Mouse (Mus musculus): ENCODE data around the gene Tent4a.

Tent4a gene

DNA sequence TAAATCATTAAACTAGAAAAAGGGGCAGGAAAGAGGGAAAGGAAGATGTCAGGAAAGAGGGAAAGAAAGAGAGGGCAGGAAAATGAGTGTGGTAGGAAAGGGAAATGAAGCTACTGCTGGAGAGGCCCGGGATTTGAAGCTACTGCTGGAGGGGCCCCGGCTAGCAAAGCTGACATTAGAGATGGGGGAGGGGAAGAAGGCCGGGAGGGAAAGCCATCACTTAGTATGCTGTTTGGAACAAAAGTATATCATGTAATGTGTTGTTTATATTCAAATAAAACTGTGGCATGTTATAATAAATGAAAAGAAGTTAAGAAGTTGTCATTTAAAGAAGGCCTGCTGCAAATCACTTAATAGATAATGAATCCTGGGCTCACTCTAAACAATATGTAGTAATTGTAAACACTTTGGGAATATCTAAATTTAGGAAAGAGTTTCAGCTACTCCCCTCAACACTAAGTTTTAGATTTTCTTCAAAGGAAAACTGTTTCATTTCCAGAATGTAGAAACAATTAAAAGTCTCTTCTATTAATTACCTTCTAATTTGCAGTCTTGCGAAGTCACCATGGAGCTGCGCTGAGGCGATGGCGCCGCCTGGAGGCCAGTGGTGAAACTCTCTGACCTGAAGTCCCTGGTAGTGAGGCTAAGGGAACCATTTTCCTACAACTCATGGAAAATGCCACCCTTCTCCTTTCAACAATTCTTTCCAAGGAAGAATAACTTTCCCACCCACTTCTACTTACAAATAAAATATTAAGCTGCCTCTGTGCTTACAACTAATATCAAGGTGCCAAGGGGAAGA, 74.6 kb downstream of the Tent4a start:
- peak; percentile 68 for DNase-seq

DNA sequence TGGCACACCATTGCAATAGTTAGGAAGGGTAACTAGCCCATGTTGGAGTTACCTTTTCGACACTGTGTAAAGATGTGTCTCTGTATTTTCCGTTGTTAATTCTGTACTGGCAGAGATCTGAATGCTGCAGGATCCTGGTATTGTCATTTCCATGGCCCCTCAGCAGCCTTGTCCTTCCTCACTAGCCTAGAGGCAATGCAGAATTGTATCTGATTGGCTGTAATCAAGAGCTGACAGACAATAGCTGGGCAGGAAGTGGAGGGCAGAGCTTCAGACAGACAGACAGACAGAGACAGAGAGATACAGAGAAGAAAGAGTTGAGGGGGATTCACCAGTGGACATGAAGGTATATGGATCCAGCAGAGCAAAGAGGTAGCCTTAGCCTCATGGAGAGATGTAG, 75.5 kb downstream of the Tent4a start:
- DNase-seq: no peak

DNA sequence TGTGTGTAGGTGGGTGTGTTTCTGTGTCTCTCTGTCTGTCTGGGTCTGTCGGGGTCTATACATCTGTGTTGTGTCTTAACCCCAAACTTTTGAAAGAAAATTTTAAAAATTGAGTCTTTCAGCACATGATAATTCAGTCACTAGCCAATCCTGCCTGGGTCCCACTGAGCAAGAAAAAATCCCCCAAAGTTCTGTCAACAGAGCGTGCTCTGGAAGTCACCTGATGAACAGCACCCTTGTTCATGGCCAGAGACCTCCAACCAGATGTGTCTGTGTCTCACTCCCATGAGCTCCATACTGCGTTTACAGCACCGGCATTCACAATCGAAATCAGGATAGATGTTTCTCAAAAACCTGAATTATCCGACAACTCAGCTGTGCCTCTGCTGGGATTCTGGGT, 76.0 kb downstream of the Tent4a start:
- DNase-seq: no peak

DNA sequence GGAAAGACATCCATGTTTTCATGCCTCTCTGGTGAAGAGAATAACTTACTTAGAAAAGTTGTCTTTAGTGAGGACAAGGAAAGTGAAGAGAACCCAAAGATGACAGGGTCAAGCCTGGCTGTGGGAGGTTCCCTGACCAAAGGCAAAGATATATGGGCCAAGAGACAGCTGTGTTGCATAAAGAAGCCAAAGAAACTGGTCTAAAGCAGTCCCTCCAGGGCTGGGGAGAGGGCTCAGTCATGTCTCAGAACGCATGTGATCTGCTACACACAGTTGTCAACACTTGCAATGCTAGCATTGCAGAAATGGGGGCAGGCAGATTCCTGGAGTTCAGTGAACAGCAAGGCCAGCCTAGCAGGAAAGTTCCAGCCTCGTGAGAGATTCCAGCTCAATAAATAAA, 77.3 kb downstream of the Tent4a start:
- DNase-seq: no peak

DNA sequence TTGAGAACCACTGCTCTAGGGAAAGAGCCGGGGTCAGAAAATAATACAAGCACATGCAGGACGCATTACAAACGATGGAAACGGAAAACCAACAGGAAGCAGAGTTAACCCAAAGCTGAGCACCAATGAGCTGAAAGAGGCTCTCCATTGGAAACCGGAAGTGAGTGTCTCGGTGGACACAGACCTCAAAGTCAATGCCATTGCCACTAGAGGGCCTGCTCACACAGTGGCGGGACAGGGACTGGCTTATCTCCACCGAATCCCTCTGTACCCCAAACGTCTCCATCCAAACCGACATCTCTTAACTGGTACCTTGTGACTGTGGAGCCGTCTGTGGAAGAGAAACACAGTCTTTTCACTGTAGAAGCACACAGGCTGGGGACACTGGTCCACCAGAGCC, 77.8 kb downstream of the Tent4a start:
- DNase-seq: no peak

DNA sequence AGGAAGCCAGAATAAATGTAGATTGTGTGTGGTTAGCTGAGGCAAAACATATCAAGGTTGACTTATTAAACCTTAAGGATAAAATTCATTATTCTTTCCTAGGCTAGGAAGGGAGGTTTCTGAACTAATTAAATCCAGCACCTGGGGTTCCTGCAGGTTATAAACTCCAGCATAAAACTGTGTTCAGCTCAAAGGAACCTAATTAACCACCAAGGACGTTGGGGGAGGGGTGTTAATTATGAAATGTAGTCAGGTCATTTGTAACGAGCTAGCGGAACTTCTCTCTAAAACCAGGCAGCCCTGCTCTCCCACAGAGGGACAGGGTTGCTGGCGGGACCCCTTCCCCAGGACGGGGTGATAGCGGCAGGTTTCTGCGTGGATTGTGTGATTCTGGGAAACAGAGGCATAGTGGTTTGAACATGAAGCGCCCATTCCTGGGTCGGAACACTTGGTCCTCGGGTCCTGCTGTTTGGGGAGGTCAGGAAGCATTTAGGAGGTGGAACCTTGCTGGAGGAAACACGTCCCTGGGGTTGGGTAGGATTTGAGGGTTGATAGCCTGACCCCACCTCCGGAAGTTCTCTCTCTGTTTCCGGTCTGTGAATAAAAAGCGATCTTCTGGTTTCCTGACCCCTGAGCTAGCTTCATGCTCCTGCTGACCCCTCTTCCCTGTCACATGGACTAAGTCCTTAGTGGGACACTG, 78.8 kb downstream of the Tent4a start:
- DNase-seq: peak; percentile 20
